Mouse (Mus musculus) erythroblast, embryonic 14.5 days (primary cell): ENCODE results near the gene Rbfox2.

Source experiments
- GATA1 ChIP-seq: IDR thresholded peaks from 2 replicates; pipeline ENCODE4 v1.6.1; 2012; ENCODE audit warnings: low read length, inconsistent platforms, mixed read lengths
- TAL1 ChIP-seq: IDR thresholded peaks from 3 replicates; pipeline ENCODE4 v1.6.1; 2012; ENCODE audit warnings: low read length, inconsistent platforms, mixed read lengths

DNA sequence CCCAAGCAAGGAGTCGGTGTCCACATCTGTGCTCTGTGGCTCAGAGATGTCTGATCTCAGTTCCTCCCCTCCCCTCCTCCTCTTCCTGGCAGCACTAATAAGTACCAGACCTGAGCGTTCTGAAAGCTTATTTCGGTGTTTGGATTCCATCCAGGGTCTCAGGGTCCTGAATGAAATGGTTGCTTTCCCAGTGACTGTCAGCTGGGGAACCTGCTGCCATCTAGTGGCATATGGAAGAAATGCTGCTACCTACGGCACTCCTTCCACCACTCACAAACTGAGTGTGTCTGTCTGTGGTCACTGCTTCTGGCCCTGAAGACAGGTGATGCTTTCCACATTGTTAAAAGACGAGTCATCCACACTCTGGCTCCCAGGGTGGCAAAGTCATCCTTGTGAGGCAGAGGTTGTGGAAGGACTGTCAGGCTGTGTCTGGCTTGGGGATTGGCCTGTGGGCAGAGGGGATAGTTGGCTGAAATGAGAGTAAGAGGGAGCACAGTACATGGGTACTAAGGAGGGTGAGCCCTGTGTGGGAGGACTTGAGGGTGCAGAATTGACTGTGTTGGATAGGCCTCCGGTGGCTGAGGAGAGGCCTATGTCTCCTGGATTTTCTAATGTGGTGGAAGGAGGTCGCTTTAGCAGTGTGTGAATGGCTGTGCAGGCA, 277.3 kb downstream of the Rbfox2 start:
- TF ChIP-seq GATA1, result no peak
- no peak for TF ChIP-seq TAL1
